Mouse (Mus musculus) kidney, postnatal 25 days (tissue): ENCODE data around the gene Cuedc2.

Experiments
- DNase-seq, 2 experiments: peaks; one replicate each; pipeline ENCODE4 v3.0.0; 2021; ENCODE audit warnings: mixed read lengths in 2 of 2

The Cuedc2 gene

DNA sequence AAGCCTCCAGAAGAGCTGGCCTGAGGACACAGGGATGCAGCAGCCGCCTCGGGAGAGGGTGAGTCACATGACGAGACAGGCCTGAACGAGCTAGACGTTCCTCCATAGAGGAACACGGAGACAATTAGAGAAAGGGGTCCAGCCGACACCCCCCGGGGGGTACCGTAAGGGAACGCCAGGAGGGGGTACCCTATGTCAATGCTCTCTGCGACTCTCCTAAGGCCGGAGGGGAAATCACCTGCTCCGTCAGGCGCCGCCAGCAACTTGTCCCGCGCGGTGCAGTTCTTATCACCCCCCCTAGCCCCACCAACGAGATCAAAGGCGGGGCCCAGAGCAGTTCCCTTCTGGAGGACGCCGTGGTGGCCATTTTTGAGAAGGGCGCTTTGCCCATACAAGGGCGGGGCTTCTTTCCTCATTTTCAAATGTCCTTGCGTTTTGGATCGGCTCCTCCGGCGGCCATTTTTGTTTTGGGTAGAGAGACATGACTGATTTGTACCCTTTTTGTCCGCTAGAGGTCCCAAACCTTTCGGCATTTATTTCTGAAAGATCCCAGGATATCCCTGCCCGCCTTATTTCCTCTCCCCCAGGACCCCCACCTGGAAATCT is at the start of gene Cuedc2:
Cuedc2 (minus strand) TSS at position 372 of the 606 bp plus-strand sequence.
- DNase-seq: peak; percentile 96 to 98

DNA sequence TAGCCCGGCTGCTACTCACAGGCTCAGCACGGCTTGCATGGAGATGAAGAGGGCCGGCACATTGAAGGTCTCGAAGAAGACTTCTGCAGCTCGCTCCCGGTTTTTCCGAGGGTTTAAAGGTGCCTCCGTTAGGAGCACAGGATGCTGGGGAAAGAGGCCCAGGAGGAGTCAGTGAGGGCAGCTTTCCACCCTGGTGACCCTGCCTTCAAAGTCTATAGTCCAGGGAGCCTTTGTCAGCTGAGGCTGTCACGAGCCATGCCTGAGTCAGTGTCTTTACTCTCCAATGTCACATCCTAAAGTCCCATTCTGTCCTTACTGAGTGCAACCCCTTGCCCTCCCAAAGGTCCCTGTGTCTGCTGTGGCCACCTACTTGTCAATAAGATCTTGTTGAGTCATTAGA is 43.8 kb upstream of the Cuedc2 start:
- peak; percentile 52 to 85 for DNase-seq

DNA sequence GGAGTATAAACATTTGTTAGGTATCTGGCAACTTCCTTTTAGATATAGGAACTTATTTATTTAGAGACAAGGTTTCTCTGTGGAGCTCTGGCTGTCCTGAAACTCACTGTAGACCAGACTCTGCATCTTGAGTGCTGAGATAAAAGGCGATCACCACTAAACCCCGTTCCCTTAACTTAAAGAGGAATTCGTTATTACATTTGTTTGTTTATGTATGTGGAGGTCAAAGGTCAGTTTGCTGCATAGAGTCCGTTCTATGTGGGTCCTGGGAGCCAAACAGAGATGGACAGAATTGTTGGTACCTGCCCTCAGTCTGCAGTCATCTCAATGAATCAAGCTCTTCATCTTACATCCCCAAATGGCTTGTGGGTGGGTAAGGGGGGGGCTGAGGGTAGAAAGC is 37.4 kb upstream of the Cuedc2 start:
- no peak for DNase-seq

DNA sequence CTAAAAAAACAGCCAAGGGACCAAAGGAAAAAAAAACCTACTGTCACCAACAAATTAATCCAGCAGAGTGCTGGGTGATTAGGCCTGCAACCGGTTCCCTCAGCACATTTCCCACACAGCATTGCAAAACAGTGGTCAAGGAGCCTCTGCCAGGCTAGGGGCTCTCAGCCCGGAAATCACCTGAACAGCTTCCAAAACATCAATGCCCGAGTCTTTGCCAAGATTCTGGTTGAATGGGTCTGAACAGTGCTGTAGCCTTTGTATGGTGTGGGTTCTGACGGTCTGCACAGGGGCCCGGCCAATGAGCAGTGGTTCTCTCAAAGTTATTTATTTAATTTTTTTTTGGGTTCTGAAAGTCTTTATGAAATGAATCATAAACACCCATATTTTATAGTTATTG is 37.0 kb upstream of the Cuedc2 start:
- no peak for DNase-seq

DNA sequence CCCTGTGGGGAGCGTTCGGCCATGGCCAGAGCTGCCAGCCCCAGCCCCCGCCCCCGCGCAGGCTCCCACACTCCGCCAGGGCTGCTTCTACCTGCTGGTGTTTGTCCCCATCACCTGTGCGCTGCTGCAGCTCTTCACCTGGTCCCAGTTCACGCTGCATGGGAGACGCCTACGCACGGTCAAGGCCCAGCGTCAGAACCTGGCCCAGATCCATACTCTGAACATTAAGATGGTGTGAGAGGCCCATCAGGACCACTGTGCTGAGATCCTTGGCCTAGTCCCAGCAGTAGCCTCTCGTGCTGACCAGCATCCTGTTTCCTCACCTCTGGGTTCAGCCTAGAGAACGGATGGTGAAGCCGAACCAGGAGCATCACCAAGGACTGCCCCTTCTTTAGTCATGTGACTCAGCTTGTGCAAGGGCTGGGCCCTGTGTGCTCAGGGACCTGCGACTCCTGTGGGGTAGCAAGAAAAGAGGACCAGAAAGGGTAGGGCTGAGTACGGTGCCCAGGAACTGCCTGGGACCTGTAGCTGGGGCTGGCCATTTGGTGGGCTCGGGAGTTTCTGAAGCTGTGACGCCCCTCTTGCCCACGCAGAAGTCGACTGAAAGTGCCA is 36.1 kb upstream of the Cuedc2 start:
- no peak for DNase-seq

DNA sequence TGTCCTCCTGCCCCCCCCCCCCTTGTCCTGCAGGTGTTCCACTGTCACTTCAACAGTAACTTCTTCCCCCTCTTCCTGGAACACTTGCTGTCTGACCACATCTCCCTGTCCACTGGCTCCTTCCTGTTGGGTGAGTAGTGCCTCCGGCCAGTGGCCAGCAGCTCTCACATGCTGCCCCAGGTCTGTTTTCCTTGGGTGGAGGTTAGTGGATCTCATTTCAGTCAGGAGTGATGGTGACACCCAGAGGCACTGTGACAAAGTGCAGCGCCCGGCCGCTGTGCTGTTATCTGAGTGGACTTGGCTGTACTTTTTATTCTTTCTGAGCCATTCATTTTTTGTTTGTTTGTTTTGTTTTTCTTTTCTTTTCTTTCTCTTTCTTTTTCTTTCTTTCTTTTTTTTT is 30.7 kb upstream of the Cuedc2 start:
- DNase-seq: peak; percentile 74 to 82

DNA sequence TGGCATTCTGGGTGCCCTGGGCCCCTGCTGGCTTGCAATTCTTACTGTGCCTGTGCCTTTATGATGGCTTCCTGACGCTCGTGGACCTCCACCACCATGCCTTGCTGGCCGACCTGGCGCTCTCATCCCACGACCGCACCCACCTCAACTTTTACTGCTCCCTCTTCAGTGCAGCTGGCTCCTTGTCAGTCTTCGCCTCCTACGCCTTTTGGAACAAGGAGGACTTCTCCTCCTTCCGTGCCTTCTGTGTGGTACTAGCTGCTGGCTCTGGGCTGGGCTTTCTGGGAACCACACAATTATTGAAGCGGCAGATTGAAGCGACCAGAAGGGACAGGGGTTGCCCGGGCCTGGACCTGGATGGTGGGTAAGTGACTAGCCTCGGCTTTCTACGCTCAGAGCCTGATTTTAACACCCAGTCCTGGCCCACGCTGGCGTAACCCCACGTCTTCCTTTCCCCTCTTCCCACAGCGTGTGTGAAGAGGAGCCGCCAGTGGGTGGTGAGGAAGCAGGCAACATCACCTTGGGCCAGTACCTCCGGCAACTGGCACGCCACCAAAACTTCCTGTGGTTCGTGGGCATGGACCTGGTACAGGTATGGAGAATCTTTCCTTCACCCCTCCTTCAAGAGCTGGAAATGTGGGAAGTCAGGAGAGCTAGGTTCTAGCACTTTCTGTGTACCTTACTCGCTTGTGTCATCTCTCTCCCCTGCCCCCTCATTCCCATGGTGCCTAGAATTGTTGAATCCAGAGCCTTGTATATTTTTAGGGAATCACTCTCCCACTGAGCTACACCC is 29.5 kb upstream of the Cuedc2 start:
- no peak for DNase-seq

DNA sequence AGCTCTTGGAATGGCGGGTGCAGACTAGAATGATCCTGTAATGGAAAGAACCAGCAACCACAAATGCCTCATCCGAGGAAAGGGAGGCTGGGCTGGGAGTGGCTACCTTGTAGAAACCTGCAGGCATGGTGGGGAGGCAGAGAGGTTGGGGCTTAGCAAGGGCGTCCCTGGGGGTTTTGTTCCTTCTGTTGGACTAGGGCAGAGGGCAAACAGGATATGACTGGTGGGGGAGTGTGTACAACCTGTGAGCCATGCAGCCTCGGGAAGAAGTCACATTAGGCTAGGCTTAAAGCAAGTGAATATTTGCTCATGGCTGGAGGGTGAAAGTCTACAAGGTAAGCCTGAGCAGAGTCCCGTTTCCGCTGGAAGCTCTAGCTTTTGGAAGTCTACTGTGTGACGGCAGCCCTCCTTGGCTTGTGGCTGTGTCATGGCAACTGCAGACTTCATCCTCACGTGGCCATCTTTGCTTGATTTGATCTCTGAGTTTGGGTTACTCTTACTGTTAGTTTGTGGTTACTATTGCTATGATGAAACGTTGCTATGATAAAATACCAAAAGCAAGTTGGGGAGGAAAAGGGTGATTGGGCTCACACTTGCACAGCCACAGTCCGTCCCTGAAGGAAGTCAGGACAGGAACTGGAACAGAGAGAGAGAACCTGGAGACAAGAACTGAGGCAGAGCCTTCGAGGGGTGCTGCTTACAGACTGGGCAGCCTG is 24.9 kb upstream of the Cuedc2 start:
- DNase-seq: no peak

DNA sequence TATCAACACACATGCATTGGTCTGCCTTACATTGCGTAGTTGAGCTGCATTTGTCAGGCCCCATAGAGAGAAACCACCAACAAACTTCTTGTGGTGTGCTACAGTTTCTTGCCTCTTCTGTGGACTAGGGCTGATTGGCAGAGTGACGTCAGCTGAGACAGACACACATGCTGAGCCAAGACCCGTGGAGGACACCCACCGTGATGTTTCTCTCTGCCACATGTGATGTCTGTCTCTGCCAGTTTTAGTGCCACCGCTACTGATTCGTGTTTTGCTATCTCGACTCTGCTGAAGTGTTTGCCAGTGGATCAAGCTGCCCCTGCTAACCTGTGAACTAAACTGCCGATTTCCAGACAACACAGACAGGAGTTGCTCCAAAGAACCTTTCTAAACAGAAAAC is 23.6 kb upstream of the Cuedc2 start:
- no peak for DNase-seq

DNA sequence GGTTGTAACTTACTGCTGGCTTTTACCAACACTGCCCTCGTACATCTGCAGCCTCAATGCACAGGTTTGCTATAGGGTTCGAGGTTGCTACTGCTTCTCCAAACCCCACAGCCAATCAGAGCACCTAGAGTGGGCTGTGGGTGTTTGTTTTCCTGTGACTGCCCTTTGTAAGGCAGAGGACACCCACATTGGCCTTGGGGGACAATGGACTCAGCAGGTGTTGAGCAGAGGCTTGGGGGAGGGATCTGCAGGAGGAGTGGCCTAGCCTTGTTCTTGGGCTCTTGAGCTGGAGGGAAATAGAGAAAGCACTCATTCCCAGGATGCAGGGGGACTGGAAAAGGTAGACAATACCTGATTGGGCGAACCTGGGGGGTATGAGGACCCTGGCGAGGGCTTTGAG is 19.9 kb upstream of the Cuedc2 start:
- DNase-seq: no peak

DNA sequence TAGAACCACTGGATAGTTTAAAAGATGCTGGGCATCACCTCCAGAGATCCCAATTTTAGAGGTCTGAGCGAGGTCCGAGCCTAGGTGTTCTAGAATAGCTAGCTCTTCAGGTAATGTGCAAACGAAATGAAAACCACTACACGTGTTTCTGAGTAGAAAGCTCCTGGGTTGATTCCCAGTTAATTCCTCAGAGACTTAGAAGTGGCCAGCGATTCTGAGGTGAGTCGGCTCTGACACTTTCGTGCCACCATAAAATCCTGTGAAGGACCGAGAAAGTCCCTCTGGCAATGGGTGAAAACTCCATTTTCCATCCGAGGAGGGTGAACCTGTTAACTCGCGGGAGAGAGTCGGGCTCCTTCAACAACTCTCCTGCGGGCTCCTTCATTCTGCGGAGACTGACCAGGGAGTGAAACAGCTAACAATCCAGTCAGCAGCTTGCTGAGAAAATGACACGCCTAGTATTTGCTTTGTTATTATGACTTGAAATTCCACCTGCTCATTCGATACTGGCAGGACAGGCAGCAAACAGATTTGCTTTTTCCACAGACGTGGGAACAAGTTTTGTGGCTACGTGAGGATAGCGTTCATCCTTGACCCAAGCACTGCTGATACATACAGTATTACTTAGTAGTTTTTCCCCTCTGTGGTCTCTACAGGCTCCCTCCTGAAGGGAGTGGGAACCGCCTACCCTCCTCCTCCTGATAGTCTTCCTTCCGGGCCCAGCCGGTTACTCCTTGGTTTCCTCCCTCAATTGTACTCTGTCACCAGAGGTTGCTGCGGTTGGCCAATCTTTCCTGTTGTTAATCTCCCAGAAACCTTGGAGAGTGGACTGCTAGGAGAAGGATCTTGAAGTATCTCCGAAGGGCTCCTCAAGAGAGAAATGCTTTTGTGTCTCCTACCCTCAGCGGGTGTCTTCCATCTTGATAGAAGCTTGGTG is 19.1 kb upstream of the Cuedc2 start:
- no peak for DNase-seq

DNA sequence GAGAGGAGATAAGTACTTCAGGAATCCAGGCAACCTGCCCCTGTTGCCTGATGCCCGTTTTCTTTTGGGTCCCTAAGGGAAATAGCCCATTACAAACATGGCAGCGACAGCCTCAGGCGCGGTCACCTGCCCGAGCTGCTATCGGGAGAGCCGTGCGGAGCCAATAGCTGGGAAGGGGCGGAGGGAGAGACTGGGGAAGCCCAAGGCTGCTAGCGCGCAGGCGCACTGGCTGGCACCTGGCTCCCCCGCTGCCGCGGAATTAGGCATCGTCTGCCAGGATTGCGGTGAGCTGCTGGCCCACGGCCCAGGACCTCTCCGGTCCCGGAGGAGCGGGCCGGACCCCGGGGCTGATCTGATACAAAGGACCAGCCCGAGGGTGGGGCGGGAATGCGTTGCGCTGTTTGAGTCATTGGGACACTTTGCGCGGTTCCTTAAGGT is 18.2 kb upstream of the Cuedc2 start:
- peak; percentile 91 to 96 for DNase-seq

DNA sequence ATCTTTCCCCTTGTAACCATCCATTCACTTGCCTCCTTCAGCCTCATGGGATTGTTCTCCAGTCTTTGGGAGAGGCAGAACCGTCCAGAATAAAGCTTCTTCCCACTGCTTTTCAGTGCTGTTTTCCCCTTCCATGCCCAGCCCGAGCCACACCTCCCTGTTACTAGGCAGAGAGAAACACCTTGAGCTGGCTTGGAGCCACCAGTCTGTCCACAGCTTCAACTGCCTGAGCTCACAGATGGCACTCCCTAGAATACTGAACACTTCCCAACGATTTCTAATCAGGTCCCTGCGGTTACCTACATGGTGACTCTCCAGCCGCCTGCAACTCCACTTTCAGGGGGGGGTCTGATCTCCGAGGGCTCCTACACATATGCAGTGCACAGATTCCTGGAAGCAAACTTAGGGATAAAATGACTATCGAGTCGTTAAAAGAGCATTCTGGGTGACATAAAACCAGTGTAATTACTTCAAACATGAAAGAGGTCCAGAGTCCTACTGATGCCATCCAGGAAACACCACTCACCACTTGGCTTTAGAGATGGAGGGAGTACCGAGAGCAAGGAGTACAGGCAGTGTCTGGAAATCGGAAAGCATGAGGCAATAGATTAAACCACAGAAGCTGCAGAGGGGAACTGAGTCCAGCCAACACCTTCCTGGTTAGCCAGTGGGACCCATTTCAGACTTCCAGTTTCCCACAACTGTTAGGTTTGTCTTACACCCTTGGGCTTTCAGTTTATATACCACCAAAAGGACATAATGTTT is 11.8 kb upstream of the Cuedc2 start, which contains the start of gene 2310034G01Rik:
2310034G01Rik (minus strand) TSS at position 135 of the 765 bp plus-strand sequence.
- no peak for DNase-seq

DNA sequence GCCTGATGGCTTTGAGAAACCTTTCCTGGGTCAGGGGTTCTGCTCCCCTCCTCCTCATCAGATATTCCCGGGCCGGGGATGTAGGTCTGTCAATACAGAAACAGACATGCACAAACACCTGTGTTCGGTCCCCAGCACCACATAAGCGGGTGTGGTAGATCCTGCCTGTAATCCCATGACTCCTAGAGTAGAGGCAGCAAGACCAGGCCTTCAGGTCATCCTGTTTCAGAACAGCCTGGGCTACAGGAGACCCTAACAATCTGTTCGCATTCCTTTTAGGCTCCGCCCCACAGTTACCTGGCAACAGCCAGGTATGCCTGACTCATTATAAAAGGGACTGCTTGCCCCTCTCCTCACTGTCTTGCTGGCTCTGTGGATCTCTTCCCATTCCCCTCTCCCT is 11.0 kb upstream of the Cuedc2 start:
- no peak for DNase-seq

DNA sequence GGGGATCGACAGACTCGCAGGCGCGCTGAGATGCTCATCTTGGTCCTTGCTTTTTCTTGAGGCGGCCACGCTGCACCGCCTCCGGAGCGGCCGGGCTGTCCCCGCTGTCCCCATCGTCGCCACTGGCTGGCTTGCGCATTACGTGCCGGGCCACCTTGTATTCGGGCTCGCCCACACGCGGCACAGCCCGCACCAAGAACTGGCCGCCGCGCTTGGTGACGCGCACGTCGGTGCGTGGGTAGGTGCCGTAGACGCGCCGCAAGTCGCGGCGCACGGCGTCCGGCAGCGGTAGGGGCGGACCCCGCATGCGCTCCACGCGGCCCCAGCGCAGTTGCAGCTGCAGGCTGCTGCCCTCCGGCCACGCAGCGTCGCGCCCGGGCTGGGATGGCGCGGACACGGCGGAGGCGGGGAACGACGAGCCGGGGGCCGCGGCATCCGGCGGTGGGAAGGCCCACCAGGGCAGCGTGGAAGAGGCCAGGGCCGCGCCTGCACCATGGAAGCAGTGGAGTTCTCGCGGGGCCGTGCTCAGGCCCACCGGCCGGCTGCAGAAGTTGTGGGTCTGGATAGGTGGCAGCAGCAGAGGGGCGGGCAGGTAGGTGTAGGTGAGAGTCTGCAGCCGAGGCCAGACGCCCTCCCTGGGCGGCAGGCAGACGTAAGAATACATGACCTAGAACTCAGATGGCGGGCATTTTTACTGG is 10.4 kb upstream of the Cuedc2 start:
- DNase-seq: peak; percentile 68 to 84

DNA sequence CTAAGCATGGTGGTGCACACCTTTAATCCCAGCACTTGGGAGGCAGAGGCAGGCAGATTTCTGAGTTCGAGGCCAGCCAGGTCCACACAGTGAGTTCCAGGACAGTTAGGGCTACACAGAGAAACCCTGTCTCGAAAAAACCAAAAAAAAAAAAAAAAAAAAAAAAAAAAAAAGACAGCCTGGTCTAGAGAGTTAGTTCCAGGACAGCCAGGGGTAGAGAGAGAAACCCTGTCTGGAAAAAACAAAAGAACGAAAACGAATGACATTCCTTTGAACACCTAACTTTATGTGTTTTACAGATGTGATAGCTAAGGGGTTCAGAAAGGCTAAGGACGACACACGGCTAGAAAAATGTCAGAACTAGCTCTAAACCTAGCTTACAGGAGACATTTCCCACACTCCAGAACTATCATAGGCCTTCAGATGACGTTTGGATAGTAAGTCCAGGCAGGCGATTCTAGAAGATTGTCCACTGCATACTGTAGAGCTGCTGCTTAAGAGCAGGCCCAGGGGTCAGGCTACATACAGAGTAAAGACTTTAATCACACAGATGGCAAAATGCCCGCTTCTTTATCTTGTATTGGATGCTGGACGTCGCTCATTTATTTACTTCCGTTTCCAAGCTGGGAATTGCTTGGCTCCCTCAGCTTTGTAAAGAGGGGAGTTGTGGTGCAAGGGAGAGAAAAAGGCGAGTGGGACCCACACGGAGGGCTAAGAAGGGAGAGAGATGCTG is 9.6 kb upstream of the Cuedc2 start:
- DNase-seq: no peak

DNA sequence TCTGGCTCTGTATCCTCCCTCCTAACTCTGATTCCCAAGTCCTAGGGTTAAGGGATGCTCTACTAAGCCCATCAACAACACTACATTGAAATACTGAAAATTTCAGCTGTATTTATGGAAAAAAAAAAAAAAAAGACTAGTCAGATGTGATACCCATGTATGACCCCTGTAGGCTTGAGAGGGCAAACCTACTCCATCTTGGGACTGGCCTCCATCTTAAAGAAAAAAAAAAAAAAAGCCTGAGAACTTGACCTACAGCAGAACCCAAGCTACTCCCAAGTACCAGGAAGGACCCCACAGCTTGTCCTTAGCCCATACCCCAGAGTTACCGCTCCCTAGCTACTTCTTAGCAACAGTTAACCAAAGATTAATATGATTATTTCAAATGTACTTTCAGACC is 8.6 kb upstream of the Cuedc2 start:
- DNase-seq: no peak

DNA sequence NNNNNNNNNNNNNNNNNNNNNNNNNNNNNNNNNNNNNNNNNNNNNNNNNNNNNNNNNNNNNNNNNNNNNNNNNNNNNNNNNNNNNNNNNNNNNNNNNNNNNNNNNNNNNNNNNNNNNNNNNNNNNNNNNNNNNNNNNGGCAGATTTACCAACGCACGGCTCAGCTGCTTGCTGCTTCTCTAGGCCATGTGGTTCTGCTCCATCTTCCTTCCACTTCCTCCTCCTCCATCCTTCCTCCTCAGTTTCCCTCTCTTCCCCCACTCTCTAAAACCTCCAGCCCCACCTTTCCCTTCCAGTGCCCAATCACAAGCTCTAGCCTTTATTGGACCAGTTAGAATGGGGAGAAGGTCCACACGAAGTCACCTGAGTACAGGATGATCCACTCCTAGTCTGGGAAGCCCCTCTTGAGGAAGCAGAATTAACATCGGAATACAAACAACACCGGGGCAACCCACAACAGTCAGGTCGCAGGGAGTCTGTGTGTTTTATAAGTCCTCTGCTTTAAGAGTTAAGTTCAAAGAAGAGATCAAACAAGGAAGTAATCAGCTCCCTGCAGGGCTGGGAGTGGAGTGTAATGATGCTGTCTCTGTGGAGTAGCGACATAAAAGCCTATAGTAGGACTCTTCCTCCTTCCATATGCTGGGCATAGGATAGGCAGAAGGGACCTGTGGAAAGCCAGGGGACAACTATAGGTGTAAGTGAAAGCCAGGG is 6.4 kb upstream of the Cuedc2 start:
- no peak for DNase-seq

DNA sequence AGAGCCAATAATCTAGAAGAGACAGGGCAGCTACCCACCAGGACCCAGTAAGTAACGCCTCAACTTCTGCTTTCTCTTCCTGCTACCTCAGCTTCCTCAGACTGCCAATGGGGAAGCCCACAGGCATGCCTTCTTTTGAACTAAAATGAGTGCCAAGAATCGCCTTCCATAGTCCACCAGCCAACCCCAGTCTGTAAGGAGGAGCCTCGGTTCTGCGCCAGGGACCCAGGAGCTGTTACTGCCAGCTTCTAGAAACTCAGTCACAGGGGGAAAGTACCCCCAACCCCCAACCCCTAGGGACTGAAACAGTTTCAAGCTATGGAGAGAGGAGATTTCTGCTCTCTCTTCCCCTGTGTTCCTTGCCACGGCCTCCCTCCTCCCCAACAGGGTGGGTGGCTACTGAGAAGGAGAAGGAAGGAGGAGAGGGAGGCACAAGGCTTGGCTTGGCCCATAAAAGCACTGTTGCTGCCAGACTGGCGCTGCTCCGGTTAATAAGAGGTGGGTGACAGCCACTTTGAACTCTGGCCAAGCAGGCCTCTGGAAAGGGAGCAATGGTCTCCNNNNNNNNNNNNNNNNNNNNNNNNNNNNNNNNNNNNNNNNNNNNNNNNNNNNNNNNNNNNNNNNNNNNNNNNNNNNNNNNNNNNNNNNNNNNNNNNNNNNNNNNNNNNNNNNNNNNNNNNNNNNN is 927 bp upstream of the Cuedc2 start:
- no peak for DNase-seq
